Mouse (Mus musculus) layer of hippocampus, adult 9-11 months (tissue): ENCODE results near the gene Gm5294.

ENCODE experiments used
- DNase-seq: peaks from one replicate; pipeline ENCODE4 v3.0.0; 2022

Gene Gm5294

DNA sequence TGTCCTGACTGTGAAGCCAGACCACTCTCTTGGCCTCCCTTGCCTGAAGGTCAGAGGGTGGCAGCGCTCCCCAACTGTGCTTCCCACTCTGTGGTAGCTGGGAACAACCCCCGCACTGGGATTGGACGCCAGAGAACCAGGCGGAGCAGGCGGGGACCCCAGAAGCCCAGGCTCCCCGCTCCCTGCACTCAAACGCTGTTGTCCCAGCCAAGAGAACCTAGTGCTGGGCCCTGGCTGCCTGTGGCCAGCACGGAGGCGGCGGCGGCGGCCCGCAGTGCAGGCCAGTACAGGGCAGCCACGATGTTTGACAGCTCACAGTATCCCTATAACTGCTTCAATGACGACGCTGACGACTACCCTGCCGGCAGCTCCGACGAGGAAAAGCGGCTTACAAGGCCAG, at the start of gene Gm5294:
Gene Gm5294, plus strand, starts transcription at position 301 of the 400 bp plus-strand sequence.
- DNase-seq: no peak

DNA sequence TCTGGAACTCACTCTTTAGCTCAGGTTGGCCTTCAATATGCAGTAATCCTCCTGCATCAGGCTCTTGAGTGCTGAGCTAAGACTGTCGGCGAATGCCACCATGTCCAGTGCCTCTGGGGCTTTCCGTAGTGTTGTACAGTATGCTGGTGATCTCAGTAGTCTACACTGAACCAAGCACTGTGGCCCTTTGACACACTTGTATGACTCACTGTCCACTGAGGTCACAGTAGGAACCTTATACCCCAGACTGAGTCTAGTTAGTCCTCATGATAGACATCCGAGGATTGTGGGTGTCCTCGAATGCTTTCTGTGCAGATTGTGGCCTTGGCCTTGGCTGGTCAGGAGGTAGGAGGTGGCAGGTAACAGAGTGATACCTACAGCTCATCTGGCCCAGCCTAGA, 44.8 kb upstream of the Gm5294 start:
- DNase-seq: no peak

DNA sequence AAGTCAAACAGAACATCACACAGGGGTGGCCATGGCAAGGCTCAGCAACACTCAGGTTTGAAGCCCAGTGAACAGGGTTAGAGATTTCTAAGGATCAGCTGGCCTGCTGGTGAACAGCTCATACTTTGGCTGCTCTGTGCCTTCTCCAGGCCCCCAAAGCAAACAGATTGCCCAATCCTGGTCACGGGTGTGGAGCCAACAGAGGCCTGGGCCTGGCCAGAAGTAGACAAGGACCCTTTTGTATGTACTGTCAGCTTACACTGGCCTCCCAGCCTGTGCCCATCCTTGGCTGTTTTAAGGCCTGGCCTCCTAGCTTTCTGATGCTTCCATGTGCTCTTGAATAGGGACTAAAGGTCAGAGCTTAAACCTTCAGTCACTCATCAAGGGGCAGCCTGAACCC, 43.5 kb upstream of the Gm5294 start:
- peak; percentile 84 for DNase-seq

DNA sequence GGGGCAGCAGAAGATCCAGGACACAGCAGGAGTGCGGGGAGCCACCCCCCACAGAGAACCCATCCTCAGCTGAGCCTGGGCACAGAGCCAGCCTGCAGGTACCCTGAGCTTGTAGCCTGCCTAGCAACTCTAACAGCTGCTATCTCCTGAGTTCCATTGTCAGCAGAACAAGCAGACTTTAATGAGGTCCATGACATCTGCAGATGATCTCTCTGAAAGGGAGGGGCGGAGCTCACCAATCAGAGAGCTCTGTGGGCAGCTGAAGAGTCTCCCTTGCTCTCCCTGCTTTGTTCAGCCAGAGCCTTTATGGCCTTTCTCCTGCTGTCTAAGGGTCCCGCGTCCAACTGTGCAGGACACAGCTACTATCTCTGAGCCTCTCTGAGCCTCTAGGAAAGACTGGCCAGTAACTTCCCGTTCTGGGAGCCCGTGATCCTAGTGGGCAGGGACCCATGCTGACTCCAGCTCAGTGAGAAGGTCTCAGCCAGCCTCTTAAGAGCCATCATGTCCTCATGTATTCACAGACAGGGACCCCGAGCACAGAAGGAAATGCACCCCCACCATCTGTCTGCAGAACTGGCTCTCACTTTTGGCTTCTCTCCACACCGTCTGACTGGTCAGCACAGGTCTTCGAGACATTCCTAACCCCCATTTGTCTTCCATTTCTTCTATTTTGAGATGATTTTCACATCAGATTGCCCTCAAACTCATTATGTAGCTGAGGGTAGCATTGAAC, 41.0 kb upstream of the Gm5294 start:
- DNase-seq: peak; percentile 59

DNA sequence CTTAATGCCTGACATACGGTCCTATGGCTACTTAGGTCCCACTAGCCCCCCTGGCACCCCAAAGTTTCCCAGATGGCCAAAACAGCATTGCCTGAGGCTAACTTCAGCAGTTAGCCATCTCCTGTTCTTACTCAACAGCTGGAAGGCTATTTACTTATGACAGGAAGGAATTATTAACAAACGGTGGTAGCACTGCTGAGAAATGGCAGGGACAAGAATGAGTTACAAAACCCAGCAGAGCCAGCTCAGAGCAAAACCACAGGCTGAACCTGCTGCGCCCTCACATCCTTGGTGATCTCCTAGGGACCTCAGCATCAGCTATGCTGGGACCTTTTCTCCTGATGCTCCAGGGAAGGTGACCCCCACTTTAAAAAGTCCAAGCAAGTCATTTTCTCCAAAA, 40.2 kb upstream of the Gm5294 start:
- DNase-seq: no peak

DNA sequence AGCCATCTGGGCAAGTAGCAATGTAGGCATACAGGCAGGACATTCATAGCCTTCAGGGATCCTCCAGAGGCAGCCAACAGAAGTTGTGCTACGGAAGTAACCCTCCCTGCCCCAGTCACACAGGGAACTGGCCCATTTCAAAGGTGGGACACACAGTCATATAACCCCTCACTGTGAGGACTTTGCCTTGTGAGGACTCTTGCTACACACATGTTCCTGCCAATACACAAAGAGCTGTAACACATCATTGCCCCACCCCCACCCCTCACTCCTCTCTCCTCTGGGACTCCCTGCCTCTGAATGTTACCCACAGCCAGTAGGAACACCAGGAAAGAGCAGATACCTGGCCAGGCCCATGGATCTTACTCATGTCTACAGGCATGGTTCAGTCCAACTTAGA, 37.2 kb upstream of the Gm5294 start:
- DNase-seq: no peak

DNA sequence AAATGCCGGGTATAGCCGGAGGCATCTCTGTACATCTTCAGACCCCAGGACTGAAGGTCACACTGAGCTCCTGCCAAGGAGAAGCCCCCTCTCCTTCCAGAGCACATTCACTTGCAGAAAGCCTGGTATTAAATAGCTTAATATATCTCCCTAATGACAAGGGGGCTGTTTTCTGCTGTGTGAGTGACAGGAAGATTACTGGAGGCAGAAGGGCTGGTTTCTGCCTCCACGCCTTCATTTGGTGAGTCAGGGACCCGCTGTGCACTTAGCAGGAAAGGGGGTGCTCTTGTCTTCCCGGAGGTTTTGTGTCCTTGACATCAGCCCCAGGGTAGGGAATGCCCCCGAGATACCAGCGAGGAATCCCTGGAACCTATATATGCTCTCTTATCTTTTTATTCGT, 36.7 kb upstream of the Gm5294 start:
- DNase-seq: no peak

DNA sequence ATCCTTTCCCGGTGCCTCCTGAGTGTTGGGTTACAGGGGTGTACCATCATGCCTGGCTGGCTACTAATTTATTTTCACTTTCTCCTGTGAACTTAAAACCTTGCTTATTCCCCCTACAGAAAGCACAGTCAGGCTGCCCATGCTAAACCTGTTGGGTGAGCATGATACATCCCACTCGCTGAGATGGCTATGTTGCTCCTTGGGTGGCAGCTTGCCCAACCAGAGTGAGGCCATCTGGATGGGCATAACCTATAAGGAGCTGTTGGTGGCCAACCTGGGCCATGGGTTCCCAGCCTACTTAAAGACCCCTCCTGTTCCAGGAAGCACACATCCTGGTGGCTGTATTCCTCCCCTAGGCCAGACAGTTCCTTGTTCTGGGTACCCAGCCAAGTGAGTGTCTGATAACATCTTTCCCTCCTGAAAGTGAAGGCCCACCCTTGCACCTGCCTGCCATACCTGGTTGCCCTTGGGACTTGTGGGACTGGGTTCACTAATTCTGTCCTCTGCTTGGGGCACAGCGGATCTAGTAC, 33.8 kb upstream of the Gm5294 start:
- DNase-seq: no peak

DNA sequence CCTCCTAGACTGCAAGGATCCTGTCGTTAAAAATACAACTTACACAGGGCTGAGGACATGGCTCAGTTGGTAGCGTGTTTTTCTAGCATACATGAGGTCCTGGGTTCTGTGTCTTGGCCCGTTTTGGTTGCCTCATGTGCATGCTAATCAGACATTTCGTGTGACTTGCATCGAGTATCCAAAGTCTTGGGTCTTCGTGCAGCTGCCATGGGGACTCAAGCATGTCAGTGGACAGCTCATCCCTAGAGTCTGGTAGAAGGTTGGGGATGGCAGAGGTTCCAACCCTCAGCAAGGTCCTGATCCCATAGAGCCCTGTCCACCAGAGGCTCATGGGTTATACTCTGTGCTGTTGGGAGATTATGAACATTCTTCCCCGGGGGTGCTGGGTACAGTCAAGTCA, 32.2 kb upstream of the Gm5294 start:
- DNase-seq: no peak

DNA sequence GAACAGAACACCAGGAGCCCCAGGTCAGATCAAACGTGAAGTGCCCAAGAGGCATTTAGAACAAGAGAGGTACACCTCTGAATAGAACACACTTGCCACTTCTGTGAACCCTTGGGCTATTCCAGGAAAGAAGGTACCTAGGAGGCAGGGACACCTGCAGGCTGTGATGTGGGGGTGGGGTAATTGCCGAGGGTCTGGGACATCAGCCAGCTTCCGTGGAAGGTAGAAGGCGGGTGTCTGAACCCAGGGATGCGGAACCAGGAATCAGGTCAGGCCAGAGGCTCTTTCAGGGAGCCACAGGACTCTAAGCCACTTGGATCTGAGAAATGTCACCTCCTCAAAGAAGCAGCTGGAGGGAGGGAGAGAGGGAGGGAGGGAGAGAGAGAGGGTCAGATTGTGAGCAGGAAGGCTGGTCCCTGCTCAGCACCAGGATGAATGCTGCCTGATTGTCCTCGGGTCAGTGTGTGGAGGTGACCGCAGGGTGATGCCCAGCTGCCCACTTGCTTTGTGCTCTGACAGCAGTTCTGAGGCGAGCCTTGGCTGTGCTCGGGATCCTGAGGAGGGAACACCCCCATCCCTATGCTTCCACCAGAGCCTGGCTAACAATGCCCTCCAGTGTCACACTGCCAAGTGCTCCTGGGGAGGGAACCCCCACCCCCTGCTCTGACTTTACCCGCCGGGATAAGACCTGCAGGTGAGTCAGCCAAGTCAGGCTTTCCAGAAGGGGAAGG, 31.2 kb upstream of the Gm5294 start:
- peak; percentile 56 for DNase-seq

DNA sequence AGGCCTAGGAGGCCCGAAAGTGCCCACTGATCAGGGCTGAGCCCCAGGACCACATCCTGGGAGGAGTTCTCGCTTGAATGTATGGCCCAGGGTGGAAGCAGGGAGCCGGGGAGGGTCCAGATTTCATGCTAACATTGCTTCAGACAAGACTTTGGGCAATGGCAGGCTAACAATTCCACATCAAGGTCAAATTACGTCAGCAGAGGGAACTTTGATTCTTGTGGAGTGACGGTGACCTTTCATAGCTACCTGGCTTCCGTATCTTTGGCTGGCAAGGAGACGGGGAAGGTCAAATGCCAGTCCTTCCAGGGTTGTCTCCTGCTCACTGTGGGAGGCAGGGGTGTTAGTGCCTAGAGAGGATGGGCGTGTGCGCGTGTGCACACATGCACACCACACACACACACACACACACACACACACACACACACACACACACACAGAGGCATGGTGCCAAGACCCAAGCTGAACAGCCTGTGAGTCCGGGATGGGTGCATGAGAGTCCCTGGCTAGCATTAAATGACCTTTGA, 28.9 kb upstream of the Gm5294 start:
- DNase-seq: no peak

DNA sequence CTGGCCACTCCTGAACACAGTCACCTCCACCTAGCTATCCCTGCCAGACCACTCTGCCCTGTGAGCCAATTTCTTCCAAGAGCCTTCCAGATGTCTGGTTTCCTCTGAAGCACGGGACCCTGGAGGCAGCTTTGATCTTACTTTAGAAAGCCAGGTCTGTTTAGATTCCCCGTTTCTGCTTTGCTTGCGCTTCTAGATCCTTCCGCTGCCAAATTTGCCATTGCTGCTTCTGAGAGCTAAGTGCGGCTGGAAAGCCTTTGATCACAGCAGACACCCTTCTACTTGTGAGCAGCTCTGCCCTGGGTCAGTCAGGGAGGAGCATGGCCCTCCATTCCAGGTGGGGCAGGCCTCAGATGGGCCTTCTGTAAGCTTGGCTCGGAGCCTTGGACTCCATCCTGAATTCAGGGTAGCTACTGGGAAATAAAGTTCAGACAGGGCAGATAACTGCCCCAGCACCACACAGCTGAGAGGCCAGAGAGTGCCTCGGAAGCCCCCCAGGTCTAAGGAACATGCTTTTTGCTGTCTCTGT, 18.2 kb upstream of the Gm5294 start:
- no peak for DNase-seq

DNA sequence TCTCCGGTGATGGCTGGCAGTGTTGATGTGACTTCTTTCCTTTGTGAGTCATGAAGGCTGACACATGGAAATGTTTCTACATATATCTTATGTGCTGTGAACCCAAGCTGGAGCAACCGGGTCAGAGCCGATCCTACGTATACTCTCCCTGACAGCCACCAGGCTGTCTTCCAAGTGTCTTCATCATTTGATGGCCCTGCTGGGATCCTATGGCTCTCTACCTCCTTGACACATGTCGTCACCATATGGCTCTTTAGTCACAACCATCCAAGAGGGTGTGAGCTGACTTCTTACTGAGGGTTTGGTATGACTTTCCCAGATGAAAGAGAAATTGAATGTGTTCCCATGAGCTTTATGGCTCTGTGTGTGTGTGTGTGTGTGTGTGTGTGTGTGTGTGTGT, 15.6 kb upstream of the Gm5294 start:
- no peak for DNase-seq

DNA sequence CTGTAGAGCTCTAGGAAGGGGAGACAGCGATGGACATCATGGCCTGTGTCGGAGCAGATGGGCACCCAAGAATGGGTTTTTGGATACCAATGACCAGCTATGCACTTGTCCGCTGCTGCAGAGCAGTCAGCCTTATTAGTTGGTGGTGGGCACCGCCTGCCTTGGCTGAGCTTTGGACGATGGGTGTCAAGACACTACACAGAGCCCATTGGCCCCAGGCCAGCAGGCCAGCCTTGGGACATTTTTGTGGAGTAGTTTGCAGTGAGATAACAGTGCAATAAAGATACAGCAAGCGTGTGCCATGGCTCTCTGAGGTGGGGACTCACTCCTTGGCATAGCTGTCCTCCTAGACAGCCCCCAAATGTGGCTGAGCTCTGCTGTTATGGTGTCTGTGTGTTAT, 10.1 kb upstream of the Gm5294 start:
- DNase-seq: no peak

DNA sequence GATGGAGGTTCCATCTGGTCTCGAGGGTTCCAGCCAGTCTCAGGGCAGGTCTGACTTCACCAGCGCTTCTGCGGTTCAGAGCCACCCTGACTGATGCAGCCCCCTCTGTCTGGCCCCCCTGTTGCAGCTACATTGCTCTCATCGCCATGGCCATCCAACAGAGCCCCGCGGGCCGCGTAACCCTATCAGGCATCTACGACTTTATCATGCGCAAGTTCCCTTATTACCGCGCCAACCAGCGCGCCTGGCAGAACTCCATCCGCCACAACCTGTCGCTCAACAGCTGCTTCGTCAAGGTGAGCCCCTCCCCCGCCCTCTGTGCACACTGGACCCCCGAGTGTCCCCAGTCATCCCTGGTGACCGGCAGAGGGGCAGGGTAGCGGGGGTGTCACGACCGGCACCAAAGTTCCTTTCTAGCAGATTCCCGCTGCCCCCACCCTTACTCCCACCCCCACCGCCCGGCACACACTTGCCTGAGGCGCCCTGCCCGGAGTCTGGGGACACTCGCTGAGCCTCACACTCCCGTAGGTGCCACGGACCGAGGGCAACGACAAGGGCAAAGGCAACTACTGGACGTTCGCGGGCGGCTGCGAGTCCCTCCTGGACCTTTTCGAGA, 945 bp downstream of the Gm5294 start:
- DNase-seq: no peak

DNA sequence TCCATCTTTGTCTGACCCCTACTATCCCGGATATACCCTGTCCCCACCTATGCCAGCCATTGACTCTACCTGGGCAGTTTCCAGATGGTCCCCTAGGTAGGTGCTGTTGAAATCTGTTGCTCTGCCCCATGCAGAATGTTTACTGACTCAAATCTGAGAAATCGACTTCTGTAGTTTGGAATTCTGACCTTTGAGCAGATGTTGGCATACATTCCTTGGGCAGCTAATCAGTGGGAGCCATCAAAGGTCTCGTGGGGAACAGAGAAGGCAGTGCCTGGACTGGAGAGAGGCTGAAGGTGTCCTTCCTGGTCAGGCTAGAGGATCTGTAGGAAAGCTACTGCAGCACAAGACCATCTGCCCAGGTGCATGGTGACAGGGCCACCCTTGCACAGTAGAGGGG, 5.2 kb downstream of the Gm5294 start:
- no peak for DNase-seq

DNA sequence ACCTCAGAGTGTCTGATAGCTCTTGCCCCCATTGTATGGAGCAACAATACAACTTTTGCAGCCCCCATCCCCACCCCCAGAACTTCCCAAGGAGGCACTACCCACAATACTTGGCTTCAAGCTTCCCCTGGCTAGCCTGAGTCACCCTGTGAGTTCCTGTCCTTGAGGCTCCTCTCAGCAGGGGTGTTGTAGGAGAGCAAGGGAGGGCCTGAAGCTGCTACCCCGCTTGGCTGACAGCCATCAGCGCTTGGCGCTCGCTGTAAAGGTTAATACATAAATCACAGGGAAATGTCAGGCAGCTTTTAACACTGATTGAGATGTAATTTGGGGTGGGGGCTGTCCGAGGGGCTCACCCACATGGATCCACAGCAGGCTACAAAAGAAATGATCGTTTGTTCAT, 13.5 kb downstream of the Gm5294 start:
- no peak for DNase-seq

DNA sequence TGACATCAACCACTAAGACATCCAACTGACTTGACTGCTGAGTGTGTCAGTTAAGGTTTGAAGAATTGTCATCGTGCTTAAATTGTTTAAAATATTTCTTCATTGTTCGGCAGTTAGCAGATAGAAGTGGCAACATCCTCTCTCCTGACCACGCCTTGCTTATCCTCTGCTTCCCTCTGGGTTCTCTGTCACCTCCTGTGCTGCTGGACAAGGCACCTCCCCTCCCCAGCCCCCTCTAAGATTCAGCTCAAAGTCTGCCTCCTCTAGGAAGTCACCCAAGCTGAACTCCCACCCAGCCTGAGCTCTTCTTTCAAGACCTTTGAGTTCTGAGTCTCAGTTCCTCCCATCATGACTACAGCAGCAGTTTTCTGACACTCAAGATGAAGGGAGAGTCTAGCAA, 15.0 kb downstream of the Gm5294 start:
- no peak for DNase-seq

DNA sequence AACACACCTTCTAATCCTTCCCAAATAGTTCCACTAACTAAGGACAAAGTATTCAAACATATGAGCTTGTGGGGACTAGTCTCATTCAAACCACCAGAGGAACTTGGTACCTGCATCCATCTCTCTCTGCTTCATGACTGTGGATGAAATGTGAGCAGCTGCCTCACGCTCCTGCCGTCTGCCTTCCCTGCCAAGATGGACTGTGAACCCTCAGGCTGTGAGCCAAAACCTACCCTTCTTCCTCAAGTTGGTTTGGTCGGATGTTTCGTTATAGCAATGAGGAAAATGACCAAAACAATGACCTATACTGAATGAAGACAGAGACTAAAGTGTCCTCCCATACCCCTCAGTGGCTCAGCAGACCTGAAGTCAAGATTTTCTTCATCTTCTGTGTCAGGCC, 21.1 kb downstream of the Gm5294 start:
- DNase-seq: no peak

DNA sequence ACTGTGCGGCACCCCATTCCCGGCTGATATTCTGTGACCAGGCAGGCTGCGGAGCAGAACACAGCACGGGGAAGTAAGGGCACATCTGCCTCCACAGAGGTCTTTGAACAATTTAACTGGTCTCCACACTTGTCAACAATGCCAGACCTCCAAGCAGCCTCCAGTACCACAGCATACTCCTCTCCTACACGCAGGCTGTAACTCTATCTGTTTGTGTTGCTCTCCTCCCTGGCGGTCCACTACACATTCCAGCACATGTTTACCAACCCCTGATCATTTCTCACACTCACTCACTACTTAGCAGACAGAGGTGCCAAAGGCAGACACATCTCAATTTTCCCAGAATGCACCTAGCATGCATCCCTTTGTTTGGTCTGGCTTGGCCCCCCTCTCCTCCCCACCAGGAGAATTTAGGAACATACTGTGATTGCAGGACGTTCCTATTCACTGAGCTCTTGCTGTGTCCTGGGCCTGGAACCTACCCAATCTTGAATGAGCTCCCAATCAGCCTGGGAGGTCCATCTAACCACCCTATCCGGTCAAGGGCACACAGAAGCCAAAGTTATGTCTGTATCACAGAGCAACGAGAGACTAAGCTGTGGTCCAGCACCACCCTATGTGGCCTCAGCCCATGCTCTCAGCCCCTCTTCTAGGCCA, 23.4 kb downstream of the Gm5294 start:
- no peak for DNase-seq

DNA sequence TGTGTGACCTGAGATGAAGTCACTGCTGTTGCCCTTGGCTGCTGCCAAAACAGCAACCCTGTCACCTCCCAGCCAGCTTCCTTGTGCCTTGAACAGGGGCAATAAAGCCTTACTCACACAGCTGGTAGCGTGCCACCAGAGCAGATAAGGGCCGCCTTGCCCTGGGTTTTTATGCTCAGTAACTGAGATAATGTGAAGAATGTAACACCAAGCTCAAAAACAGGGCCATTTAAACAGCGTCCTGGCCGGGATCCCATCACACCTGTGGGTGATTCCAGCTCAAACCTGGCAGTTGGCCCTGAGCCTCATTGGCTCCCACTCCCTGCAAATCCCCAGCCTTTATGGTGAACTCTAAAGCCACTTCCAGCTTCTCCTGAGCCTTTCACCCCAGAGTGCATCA, 26.6 kb downstream of the Gm5294 start:
- no peak for DNase-seq

DNA sequence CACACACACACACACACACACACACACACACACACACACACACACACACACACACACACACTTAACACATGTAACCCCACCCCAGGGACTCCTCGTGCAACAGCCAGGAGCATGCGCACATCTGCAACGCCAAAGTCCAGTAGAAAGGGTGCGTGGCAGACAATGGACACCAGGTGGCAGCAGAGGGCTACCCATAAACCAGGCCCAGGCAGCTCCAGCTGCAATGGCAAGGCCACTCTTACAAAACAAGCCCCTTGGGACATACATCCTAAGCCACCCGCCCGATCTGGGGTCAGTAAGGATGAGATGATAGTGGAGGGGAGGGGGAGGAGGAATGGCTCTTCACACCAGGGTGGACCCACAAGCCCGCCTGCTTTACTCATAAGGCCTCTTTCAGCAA, 28.2 kb downstream of the Gm5294 start:
- DNase-seq: peak; percentile 86
